Mouse (Mus musculus) heart, postnatal 14 days (tissue): ENCODE measurements at regions not wholly inside any gene's neighbourhood (a gene's known extent, or its start where the extent isn't known, plus 50 kb on each side); places are given as distances from the start of the nearest gene placed in this dataset.

Source experiments
- DNase-seq, 2 experiments: peaks; one replicate each; pipeline ENCODE4 v3.0.0; 2021 to 2022
- intact Hi-C: fragments of 180-260 bp; cut with DNase I; formaldehyde crosslinking; loops from one replicate; pipeline ENCODE4 v1.15.1; 2025

- intact Hi-C loops = no loop called here
Observed at GRCm38 (mm10) chr12:112430104-112430846, 59.0 kb upstream of the A530016L24Rik start.

GRCm38 (mm10) chr12:112433315-112433714 is 55.9 kb upstream of the A530016L24Rik start:
- intact Hi-C loops = no loop called here
- no peak for DNase-seq

More at GRCm38 (mm10) chr12:112430104-112430846, 59.0 kb upstream of the A530016L24Rik start:
- DNase-seq = no peak

GRCm38 (mm10) chr12:112434673-112435294 is 54.5 kb upstream of the A530016L24Rik start:
- no peak for DNase-seq
- intact Hi-C loops = no loop called here

GRCm38 (mm10) chr12:112435295-112436110 is 53.7 kb upstream of the A530016L24Rik start:
- DNase-seq = peak; percentile 26 to 28
- intact Hi-C loops = no loop called here

- no peak for DNase-seq
- intact Hi-C loops = no loop called here
Observed at GRCm38 (mm10) chr12:112437046-112437445, 52.2 kb upstream of the A530016L24Rik start.

GRCm38 (mm10) chr12:112438206-112438605 is 51.0 kb upstream of the A530016L24Rik start:
- intact Hi-C loops = no loop called here
- DNase-seq = no peak
